Mouse (Mus musculus) thymus, postnatal 36 days (tissue): ENCODE measurements at regions not wholly inside any gene's neighbourhood (a gene's known extent, or its start where the extent isn't known, plus 50 kb on each side); places are given as distances from the start of the nearest gene placed in this dataset.

Experiments
- DNase-seq, 2 experiments: peaks; one replicate each; pipeline ENCODE4 v3.0.0; 2022; ENCODE audit warnings: mixed read lengths in 2 of 2

GRCm38 (mm10) chr4:54704696-54705095, 240.2 kb upstream of the Zfp462 start:
- no peak for DNase-seq

GRCm38 (mm10) chr4:54709751-54710150, 235.1 kb upstream of the Zfp462 start:
- DNase-seq: no peak

- no peak for DNase-seq
These were observed 231.9 kb upstream of the Zfp462 start for GRCm38 (mm10) chr4:54712929-54713328.

- DNase-seq: no peak
These were observed 230.1 kb upstream of the Zfp462 start for GRCm38 (mm10) chr4:54714612-54715342.

- DNase-seq: no peak
These were observed 226.8 kb upstream of the Zfp462 start for GRCm38 (mm10) chr4:54718083-54718482.

- DNase-seq: no peak
These were observed 205.8 kb upstream of the Zfp462 start for GRCm38 (mm10) chr4:54739001-54739400.

GRCm38 (mm10) chr4:54751458-54751857, 193.4 kb upstream of the Zfp462 start:
- no peak for DNase-seq

GRCm38 (mm10) chr4:54756441-54756840, 188.4 kb upstream of the Zfp462 start:
- no peak for DNase-seq

GRCm38 (mm10) chr4:54757715-54758500, 186.9 kb upstream of the Zfp462 start:
- no peak for DNase-seq

- DNase-seq: no peak
These were observed 186.4 kb upstream of the Zfp462 start for GRCm38 (mm10) chr4:54758501-54758829.

- DNase-seq: no peak
These were observed 183.6 kb upstream of the Zfp462 start for GRCm38 (mm10) chr4:54761257-54761656.

- DNase-seq: no peak
These were observed 179.8 kb upstream of the Zfp462 start for GRCm38 (mm10) chr4:54765045-54765444.

- DNase-seq: no peak
These were observed 177.2 kb upstream of the Zfp462 start for GRCm38 (mm10) chr4:54767506-54768200.

- no peak for DNase-seq
These were observed 176.0 kb upstream of the Zfp462 start for GRCm38 (mm10) chr4:54768836-54769235.

GRCm38 (mm10) chr4:54774066-54774465, 170.8 kb upstream of the Zfp462 start:
- no peak for DNase-seq

GRCm38 (mm10) chr4:54774717-54775116, 170.1 kb upstream of the Zfp462 start:
- DNase-seq: no peak

- DNase-seq: no peak
These were observed 164.3 kb upstream of the Zfp462 start for GRCm38 (mm10) chr4:54780511-54780910.

- DNase-seq: no peak
These were observed 153.6 kb upstream of the Zfp462 start for GRCm38 (mm10) chr4:54791217-54791742.

GRCm38 (mm10) chr4:54793857-54794256, 151.0 kb upstream of the Zfp462 start:
- no peak for DNase-seq

- DNase-seq: no peak
These were observed 149.6 kb upstream of the Zfp462 start for GRCm38 (mm10) chr4:54795246-54795645.

- no peak for DNase-seq
These were observed 146.3 kb upstream of the Zfp462 start for GRCm38 (mm10) chr4:54798523-54798922.

GRCm38 (mm10) chr4:54811163-54811562, 133.7 kb upstream of the Zfp462 start:
- DNase-seq: no peak
